Mouse (Mus musculus) brain, embryonic 14.5 days (tissue): Measurements from ENCODE around the gene Lrrn4.

ENCODE experiments used
- CTCF ChIP-seq: fragments of 200-500 bp; IDR thresholded peaks from 2 replicates; pipeline ENCODE4 v1.5.1; 2012; ENCODE audit warnings: inconsistent platforms, mild to moderate bottlenecking, moderate library complexity, borderline replicate concordance; ENCODE audit not compliant: insufficient read depth, insufficient read length; ENCODE audit errors: extremely low read depth
- POLR2A ChIP-seq: fragments of 200-500 bp; IDR thresholded peaks from 2 replicates; pipeline ENCODE4 v1.6.1; 2012; ENCODE audit warnings: mild to moderate bottlenecking, inconsistent platforms, borderline replicate concordance; ENCODE audit not compliant: poor library complexity, insufficient read depth, insufficient read length, severe bottlenecking; ENCODE audit errors: extremely low read depth

DNA sequence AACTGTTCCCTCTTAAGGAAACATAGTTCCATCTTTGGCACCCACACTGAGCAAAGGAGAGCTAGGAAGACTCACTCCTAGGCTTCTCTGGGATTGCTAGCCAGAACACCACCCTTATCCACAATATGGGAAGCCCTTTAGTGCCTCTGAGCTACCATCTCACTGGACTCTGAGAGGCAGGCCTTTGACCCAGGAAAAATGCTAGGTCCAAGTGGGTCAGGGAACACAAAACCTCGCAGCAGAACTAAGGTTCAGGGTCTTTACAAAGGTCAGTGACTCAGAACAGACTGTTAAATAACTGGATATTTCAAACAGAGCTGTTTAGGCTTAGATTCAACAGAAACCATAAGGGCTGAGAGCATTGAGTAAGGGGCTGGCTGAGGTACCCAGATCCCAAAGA is 3.7 kb downstream of the Lrrn4 start:
- TF ChIP-seq CTCF (no peak), POLR2A (no peak)
